Mouse (Mus musculus): ENCODE results near the gene Igfbp2. TPM values are rescaled to one million over a fixed set of nuclear protein-coding genes. Genes with fewer than 3 reads are reported as not detected.
A peak's percentile ranks its signal among the peaks of the same experiment; 100 is the strongest.

The Igfbp2 gene
- 278 and 341 TPM in 2 replicates for polyA plus RNA-seq (2015; fragmentation: Nextera tagmentation; extraction: Ambion mirVana)

GRCm38 (mm10) chr1:72823751-72824706, at the start of gene Igfbp2:
Gene Igfbp2, plus strand, starts transcription at chr1:72824503.
- H3K36me3 ChIP-seq, result no peaks in the 10 kb centered on the region
- peak within 1 kb of the TSS; percentile 79 for H3K4me3 ChIP-seq (replicated peaks)
- H3K4me2 ChIP-seq, result peak within 1 kb of the TSS; percentile 96
- WGBS, result under 1% methylated on average over 48 of the region's 58 CpGs
- ATAC-seq (ENCODE audit: low FRiP score), result peak; percentile 79
- H3K4me1 ChIP-seq, result peaks cover 46% of the 10 kb centered on the region
- peak within 1 kb of the TSS; percentile 80 for H3K27ac ChIP-seq (replicated peaks)
- no peaks in the 10 kb centered on the region for H3K27me3 ChIP-seq (replicated peaks)
- peak within 1 kb of the TSS; percentile 80 for H3K9ac ChIP-seq (replicated peaks)
- no peaks in the 10 kb centered on the region for H3K9me3 ChIP-seq (replicated peaks)

GRCm38 (mm10) chr1:72778789-72779188, 45.5 kb upstream of the Igfbp2 start:
- no peak overlapping the region for H3K4me3 ChIP-seq (replicated peaks)
- 33% methylated on average over 6 of the region's 6 CpGs for WGBS
- no peaks in the 10 kb centered on the region for H3K4me1 ChIP-seq
- H3K9ac ChIP-seq (replicated peaks), result no peak overlapping the region
- no peak for ATAC-seq (ENCODE audit: low FRiP score)
- H3K4me2 ChIP-seq, result no peak overlapping the region
- no peaks in the 10 kb centered on the region for H3K27me3 ChIP-seq (replicated peaks)
- no peak overlapping the region for H3K27ac ChIP-seq (replicated peaks)
- no peaks in the 10 kb centered on the region for H3K9me3 ChIP-seq (replicated peaks)
- no peaks in the 10 kb centered on the region for H3K36me3 ChIP-seq

GRCm38 (mm10) chr1:72780720-72781119, 43.6 kb upstream of the Igfbp2 start:
- H3K27ac ChIP-seq (replicated peaks), result no peak overlapping the region
- no peaks in the 10 kb centered on the region for H3K36me3 ChIP-seq
- no peaks in the 10 kb centered on the region for H3K27me3 ChIP-seq (replicated peaks)
- no peak overlapping the region for H3K9ac ChIP-seq (replicated peaks)
- no peak overlapping the region for H3K4me3 ChIP-seq (replicated peaks)
- H3K9me3 ChIP-seq (replicated peaks), result no peaks in the 10 kb centered on the region
- 58% methylated on average over 7 of the region's 7 CpGs for WGBS
- H3K4me1 ChIP-seq, result no peaks in the 10 kb centered on the region
- no peak for ATAC-seq (ENCODE audit: low FRiP score)
- H3K4me2 ChIP-seq, result no peak overlapping the region

- Histone ChIP-seq H3K4me2 (no peak overlapping the region), H3K27me3 (replicated peaks) (no peaks in the 10 kb centered on the region), H3K27ac (replicated peaks) (no peak overlapping the region), H3K9me3 (replicated peaks) (no peaks in the 10 kb centered on the region), H3K9ac (replicated peaks) (no peak overlapping the region), H3K4me1 (no peaks in the 10 kb centered on the region), H3K36me3 (no peaks in the 10 kb centered on the region), H3K4me3 (replicated peaks) (no peak overlapping the region)
- 56% methylated on average over 2 of the region's 2 CpGs for WGBS
- no peak for ATAC-seq (ENCODE audit: low FRiP score)
Observed at GRCm38 (mm10) chr1:72783341-72783740, 41.0 kb upstream of the Igfbp2 start.

GRCm38 (mm10) chr1:72784018-72784417, 40.3 kb upstream of the Igfbp2 start:
- no peak overlapping the region for H3K4me2 ChIP-seq
- no peak overlapping the region for H3K4me3 ChIP-seq (replicated peaks)
- no peaks in the 10 kb centered on the region for H3K4me1 ChIP-seq
- no peak overlapping the region for H3K9ac ChIP-seq (replicated peaks)
- WGBS, result 6% methylated on average over 7 of the region's 7 CpGs
- H3K27ac ChIP-seq (replicated peaks), result no peak overlapping the region
- no peaks in the 10 kb centered on the region for H3K27me3 ChIP-seq (replicated peaks)
- ATAC-seq (ENCODE audit: low FRiP score), result no peak
- H3K36me3 ChIP-seq, result no peaks in the 10 kb centered on the region
- no peaks in the 10 kb centered on the region for H3K9me3 ChIP-seq (replicated peaks)

GRCm38 (mm10) chr1:72790670-72791069, 33.6 kb upstream of the Igfbp2 start:
- ATAC-seq (ENCODE audit: low FRiP score), result no peak
- Histone ChIP-seq H3K27me3 (replicated peaks) (no peaks in the 10 kb centered on the region), H3K27ac (replicated peaks) (no peak overlapping the region), H3K36me3 (no peaks in the 10 kb centered on the region), H3K9ac (replicated peaks) (no peak overlapping the region), H3K4me2 (no peak overlapping the region), H3K4me1 (no peaks in the 10 kb centered on the region), H3K4me3 (replicated peaks) (no peak overlapping the region), H3K9me3 (replicated peaks) (no peaks in the 10 kb centered on the region)
- WGBS, result 50% methylated on average over 3 of the region's 3 CpGs

- Histone ChIP-seq H3K27me3 (replicated peaks) (no peaks in the 10 kb centered on the region), H3K4me1 (no peaks in the 10 kb centered on the region), H3K4me3 (replicated peaks) (no peak overlapping the region), H3K27ac (replicated peaks) (no peak overlapping the region), H3K9me3 (replicated peaks) (no peaks in the 10 kb centered on the region), H3K4me2 (no peak overlapping the region), H3K9ac (replicated peaks) (no peak overlapping the region), H3K36me3 (no peaks in the 10 kb centered on the region)
- ATAC-seq (ENCODE audit: low FRiP score), result no peak
Observed at GRCm38 (mm10) chr1:72791743-72792142, 32.6 kb upstream of the Igfbp2 start.

GRCm38 (mm10) chr1:72792262-72792661, 32.0 kb upstream of the Igfbp2 start:
- no peak overlapping the region for H3K9ac ChIP-seq (replicated peaks)
- no peaks in the 10 kb centered on the region for H3K36me3 ChIP-seq
- ATAC-seq (ENCODE audit: low FRiP score), result no peak
- no peaks in the 10 kb centered on the region for H3K4me1 ChIP-seq
- 66% methylated on average over 1 of the region's 1 CpGs for WGBS
- no peaks in the 10 kb centered on the region for H3K27me3 ChIP-seq (replicated peaks)
- no peak overlapping the region for H3K4me3 ChIP-seq (replicated peaks)
- H3K27ac ChIP-seq (replicated peaks), result no peak overlapping the region
- H3K4me2 ChIP-seq, result no peak overlapping the region
- H3K9me3 ChIP-seq (replicated peaks), result no peaks in the 10 kb centered on the region

- H3K9ac ChIP-seq (replicated peaks), result no peak overlapping the region
- H3K4me1 ChIP-seq, result no peaks in the 10 kb centered on the region
- ATAC-seq (ENCODE audit: low FRiP score), result no peak
- H3K27ac ChIP-seq (replicated peaks), result no peak overlapping the region
- H3K9me3 ChIP-seq (replicated peaks), result no peaks in the 10 kb centered on the region
- no peaks in the 10 kb centered on the region for H3K36me3 ChIP-seq
- no peak overlapping the region for H3K4me2 ChIP-seq
- no peak overlapping the region for H3K4me3 ChIP-seq (replicated peaks)
- H3K27me3 ChIP-seq (replicated peaks), result no peaks in the 10 kb centered on the region
Observed at GRCm38 (mm10) chr1:72793230-72793629, 31.1 kb upstream of the Igfbp2 start.

- no peak overlapping the region for H3K27ac ChIP-seq (replicated peaks)
- 90% methylated on average over 2 of the region's 2 CpGs for WGBS
- no peak for ATAC-seq (ENCODE audit: low FRiP score)
Observed at GRCm38 (mm10) chr1:72796128-72796527, 28.2 kb upstream of the Igfbp2 start.

GRCm38 (mm10) chr1:72797102-72797665, 27.1 kb upstream of the Igfbp2 start:
- no peaks in the 10 kb centered on the region for H3K4me1 ChIP-seq
- no peaks in the 10 kb centered on the region for H3K27me3 ChIP-seq (replicated peaks)
- ATAC-seq (ENCODE audit: low FRiP score), result no peak
- H3K36me3 ChIP-seq, result no peaks in the 10 kb centered on the region
- no peak overlapping the region for H3K27ac ChIP-seq (replicated peaks)
- H3K4me3 ChIP-seq (replicated peaks), result no peak overlapping the region
- no peak overlapping the region for H3K9ac ChIP-seq (replicated peaks)
- 80% methylated on average over 4 of the region's 4 CpGs for WGBS
- no peaks in the 10 kb centered on the region for H3K9me3 ChIP-seq (replicated peaks)
- H3K4me2 ChIP-seq, result no peak overlapping the region

More at GRCm38 (mm10) chr1:72796128-72796527, 28.2 kb upstream of the Igfbp2 start:
- no peak overlapping the region for H3K4me3 ChIP-seq (replicated peaks)
- no peaks in the 10 kb centered on the region for H3K27me3 ChIP-seq (replicated peaks)
- H3K4me1 ChIP-seq, result no peaks in the 10 kb centered on the region
- H3K9ac ChIP-seq (replicated peaks), result no peak overlapping the region
- no peak overlapping the region for H3K4me2 ChIP-seq
- H3K36me3 ChIP-seq, result no peaks in the 10 kb centered on the region
- no peaks in the 10 kb centered on the region for H3K9me3 ChIP-seq (replicated peaks)

- Histone ChIP-seq H3K9me3 (replicated peaks) (no peaks in the 10 kb centered on the region), H3K27ac (replicated peaks) (no peak overlapping the region), H3K4me3 (replicated peaks) (no peak overlapping the region), H3K36me3 (no peaks in the 10 kb centered on the region), H3K27me3 (replicated peaks) (no peaks in the 10 kb centered on the region), H3K4me2 (no peak overlapping the region), H3K4me1 (0 out of 2 replicates have a peak, but pooled peaks cover 2% of the 10 kb centered on the region), H3K9ac (replicated peaks) (no peak overlapping the region)
- no peak for ATAC-seq (ENCODE audit: low FRiP score)
- 82% methylated on average over 2 of the region's 2 CpGs for WGBS
Observed at GRCm38 (mm10) chr1:72798441-72798840, 25.9 kb upstream of the Igfbp2 start.

Data from neural tube, embryonic 15.5 days (tissue).